Mouse (Mus musculus): ENCODE results near the gene Rnf135. TPM values are rescaled to one million over a fixed set of nuclear protein-coding genes. Genes with fewer than 3 reads are reported as not detected.
"Not testable (repeated sequence)": the region's sequence is repeated elsewhere in the genome, so short reads cannot be mapped to it uniquely, and the experiment has no call there.

Rnf135 gene
- polyA plus RNA-seq, 1 experiment from 2014 or later = 7.7 TPM

DNA sequence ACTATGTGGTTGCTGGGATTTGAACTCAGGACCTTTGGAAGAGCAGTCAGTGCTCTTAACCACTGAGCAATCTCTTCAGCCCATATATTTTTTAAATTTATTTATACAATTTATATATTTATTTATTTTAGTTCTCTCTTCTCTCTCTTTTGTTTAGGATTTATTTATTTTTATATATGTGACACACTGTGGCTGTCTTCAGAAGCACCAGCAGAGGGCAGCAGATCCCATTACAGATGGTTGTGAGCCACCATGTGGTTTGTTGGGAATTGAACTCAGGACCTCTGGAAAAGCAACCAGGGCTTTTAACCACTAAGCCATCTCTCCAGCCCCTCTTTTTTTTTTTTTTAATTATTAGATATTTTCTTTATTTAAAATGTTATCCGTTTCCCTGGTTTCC is 16.7 kb downstream of the Rnf135 start:
- peak; percentile 44 for DNase-seq (ENCODE audit: low spot score)

DNA sequence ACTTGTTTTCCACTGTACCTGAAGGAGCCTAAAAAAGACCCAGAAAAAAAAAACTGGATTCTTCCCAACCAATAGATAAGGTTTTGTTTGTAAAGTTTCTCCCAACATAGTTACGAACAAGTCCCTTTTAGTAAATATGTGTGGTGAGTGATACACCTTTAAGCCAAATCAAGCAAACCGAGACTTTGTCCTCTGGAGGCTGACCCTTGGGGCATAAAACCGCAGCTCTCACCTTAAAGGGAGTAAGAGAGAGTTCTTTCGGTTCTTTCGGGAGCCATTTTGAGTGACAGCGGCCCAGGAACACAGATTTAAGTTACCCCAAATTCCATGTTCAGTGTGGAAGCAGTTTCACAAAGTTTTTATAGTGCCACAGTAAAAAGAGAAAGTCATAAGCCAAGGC is 18.6 kb downstream of the Rnf135 start:
- no peak for DNase-seq (ENCODE audit: low spot score)

DNA sequence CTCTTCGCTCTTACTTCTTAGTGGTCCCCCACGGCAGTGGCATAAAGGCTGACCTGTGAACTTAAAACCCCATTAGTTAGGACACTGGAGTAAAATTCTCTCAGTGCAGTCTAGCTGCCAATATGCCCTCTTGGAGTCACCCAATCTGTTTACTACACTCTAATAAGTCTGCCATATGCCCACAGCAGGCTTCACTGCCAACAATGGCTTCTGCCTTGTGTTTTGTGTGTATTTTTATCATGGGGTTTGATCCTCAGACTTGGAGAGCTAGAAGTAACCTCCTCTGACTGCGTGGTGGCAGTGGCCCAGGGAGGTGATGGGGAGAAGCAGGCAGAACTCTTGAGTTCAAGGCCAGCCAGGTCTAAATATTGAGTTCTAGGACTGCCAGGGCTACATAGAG is 20.4 kb downstream of the Rnf135 start:
- DNase-seq (ENCODE audit: low spot score) = no peak

DNA sequence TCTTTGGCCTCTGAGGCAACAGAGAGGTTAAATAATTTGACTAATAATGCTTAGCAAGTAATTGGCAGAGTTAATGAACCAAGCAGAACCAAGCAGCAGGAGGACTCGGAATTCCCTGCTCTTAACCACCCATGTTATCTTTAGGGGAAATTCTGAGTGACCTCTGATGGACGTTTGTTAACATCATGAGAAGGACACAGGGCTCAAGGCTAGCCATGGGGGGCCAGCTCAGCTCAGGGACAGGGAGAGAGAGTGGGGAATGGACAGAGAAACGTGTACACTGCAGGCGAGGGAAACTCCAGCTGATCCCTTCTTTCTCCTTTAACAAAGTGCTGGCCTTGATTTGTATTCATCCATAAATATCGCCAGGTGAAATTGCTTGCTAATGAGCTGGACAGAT is 21.3 kb downstream of the Rnf135 start:
- no peak for DNase-seq (ENCODE audit: low spot score)

DNA sequence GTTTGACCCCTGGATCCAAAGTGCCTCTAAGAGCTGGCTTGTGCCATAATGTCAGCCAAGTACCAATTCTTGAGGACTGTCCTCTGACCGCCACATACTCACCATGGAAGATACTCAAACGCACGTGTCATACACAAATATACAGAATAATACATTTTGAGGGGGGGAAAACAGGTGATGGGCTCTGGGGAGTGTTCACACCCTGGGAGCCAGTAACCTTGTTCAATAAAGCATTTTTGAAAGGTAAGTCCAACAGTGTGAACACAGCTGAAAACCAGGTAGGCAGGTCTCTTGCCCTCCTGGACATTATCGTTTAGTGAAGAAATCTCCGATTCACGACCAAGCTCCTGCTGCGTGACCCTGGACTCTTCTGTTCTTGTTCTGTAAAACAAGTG is 24.8 kb downstream of the Rnf135 start:
- no peak for DNase-seq (ENCODE audit: low spot score)

DNA sequence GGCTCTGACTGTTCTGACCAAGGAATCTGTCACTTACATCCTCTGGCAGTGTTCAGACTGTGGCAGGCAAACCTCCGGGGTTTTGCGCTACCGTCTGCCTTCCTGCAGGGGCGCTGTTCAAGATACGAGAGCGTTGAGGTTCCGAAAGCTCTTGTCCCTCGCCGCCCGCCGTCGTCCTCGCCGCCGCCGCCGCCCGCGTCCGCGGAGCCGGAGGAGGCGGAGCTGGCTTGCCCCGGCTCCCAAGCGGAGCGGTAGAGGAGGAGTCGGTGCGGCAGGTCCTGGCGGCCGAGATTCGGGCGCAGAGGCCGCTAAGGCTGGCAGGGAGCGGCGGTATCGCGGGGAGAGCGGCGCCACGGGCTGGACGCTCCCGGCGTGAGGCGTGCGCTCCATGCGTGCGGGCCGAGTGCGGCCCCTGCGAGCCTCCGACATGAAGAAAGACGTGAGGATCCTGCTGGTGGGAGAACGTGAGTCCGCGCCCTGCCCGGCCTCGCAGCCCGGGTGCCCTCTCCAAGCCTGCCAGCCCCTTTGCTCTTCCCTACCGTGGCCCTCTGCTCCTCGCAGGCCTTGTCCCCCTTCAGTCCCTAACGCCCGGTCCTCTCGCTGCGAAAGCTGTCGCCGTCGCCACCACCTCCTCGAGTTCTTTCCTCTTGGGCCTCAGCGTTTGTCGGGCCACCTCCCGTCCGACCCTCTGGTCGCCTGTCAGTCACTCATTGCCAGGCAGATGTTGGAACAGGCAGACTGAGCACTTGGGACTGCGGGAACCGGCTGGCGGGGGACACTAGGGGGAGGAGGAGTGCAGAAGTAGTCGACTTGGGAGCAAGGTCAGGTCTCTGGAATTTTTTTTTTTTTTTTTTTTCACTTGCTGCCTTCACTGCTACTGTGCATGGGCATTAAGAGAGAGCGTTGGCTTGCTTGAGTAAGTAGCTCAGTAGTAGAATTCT is 25.5 kb downstream of the Rnf135 start, which contains the start of gene Rhot1:
Gene Rhot1, plus strand, starts transcription at position 160 of the 941 bp plus-strand sequence.
- DNase-seq (ENCODE audit: low spot score) = peak; percentile 96

DNA sequence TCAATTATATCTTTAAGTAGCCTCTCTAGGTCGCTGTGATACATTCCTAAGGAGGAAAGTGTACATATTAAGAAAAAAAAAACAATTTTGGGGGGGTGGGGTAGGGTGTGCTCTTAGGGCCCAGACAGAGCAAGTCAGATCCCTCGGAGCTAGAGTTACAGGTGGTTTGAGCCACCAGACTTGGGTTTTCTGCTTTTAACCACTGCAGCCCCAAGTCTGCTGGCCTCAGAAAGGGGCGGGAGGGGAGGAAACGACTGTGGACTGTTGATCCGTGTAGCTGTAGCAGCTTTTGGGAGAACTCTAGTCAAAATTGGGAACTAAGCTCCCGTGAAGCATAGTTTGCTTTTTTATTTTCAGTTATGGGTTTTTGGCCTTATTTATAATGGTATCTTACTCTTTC is 26.7 kb downstream of the Rnf135 start:
- no peak for DNase-seq (ENCODE audit: low spot score)

DNA sequence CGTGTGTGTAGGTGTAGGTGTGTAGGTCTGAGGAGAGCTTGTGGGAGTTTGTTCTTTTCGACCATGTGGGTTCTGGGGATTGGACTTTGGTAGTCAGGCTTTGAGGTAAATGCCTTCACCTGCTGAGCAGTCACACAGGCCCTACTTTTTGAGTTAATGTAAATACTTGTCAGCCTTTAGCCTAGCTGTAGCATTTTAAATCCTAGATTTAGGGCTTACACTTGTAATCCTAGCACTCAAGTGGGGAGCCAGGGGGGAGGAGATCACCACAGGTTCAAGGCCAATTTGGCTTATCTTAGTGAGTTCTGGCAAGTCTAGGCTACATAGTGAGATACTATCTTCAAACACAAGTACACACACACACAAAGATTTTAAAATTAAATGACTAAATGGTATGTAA is 28.6 kb downstream of the Rnf135 start:
- no peak for DNase-seq (ENCODE audit: low spot score)

DNA sequence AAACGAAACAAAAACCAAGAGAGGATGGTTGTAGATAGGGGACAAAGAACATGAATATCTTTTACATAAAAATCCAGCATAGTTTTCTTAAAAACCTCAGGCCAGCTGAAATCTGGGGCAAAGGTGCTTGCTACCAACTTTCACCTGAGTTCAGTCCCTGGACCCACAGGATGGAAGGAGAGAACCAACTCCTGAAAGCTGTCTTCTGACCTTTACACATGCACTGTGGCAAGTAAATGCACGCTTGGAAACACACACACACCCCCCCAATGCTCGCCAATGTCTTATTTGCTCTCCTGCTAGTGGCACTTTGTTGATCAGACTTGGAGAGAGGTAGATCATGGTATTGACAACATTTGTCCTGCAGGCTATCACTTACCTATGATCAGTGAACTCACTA is 31.6 kb downstream of the Rnf135 start:
- DNase-seq (ENCODE audit: low spot score) = no peak

DNA sequence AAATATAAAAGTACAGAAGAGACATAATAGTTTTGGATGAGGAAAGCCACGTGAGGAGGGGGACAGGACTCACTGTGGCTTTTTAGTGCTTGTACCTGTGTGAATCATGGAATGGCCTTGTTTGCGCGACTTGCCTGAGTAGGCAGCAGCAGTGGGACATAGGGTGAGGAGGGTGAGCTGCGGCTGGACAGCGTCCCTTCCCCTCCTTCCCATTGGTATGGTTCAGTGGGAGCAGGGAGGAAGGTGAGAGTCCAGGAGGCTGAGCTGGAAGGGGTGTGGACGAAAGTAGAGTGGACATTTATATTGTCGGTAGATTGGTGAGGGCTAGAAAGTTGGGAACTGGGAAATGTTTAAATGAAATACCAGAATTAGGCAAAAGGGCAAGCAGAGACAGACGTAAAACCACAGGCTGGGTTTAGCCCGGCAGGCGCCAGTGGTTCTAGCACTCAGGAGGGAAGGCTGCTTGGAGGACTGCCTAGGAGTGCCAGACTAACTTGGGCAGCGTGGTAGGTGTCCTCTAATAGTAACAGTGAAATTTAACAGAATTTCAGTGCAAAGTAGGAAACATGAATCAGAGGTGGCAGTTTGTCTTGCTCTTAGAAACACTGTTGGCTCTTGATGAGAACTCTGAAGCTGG is 35.1 kb downstream of the Rnf135 start:
- DNase-seq (ENCODE audit: low spot score) = no peak

DNA sequence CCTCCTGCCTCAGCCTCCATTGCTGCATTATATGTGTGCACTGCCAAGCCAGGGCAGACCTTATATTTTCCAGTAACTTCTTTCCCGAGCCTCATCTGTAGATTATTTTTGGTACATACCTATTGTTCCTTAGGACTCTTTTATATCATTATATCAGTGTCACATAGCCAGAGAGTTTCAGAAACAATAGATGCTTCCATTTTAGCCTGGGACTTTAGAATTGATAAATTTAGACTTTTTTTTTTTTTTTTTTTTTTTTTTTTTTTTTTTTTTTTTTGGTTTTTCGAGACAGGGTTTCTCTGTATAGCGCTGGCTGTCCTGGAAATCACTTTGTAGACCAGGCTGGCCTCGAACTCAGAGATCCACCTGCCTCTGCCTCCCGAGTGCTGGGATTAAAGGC is 46.4 kb downstream of the Rnf135 start:
- not testable (repeated sequence) for DNase-seq (ENCODE audit: low spot score)

DNA sequence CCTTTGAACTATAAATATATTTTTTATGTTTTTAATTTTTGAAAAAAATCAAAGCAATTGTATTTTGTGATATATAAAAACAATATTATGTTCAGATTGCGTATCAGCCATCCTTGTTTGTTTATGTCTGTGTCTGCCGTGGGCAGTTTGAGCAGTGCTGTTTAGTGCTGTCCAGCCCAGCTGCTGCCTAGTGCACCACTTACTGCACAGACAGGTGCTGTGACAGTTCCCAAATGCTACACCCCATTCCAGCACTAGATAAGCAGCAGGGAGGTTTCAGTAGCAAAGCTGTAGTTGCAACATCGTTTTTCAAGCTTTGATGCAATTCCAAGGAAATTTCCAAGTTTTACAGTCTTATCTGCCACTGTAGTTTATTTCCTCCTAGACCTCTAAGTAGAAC is 53.6 kb downstream of the Rnf135 start:
- no peak for DNase-seq (ENCODE audit: low spot score)

DNA sequence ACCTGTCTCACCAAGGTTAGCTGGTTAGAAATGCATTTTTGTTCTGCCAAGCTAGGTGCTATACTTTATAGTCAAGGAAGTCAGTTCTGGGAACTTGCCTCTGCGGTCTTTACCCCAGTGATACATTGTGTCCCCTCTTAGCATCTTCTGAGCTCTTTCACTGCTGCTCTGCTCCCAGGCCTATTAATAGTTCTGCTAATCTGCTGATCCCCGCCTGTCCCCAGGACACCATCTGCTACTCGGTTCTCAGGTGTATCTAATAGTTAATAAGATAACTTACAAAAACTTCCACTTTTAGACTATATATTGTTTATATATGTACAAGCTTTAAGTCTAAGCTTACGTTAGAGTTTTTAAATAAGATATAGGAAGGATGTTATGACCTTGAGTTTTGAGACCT is 54.7 kb downstream of the Rnf135 start:
- no peak for DNase-seq (ENCODE audit: low spot score)

DNA sequence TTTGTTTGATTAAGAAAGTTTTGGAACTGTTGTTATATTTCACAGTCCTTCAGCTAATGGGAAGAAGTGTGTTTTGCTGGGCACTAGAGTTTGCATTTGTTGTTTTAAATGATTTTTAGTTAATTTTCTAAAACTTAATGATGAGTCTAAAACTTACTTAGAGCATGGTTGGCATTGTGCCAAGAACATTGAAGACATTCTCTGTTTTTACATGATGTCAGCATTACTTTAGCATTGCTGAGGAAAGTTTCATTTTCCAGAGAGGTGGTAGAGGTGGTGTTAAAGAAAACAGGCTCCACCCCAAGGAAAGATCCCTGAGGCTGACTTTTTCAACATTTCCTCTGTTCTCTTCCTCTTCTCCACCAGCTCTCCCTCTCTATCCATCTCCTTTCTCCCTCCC is 63.4 kb downstream of the Rnf135 start:
- DNase-seq (ENCODE audit: low spot score) = no peak

DNA sequence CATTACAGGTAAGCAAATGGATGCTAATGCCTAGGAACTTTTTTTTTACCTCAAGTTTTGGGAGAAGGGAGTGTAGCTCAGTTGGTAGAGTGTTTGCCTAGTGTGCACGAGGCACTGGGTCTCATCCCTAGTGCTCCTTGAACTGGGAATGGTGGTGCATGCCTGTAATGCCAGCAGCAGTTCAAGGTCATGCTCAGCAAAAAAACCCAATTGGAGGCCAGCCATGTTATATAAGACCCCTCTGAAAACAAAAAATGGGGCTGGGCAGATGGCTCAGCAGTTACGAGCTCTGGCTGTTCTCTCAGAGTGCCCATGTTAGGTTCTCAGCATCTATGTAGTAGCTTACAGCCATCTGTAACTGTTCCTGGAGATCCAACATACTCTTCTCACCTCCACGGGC is 64.9 kb downstream of the Rnf135 start:
- DNase-seq (ENCODE audit: low spot score) = no peak

Other genes starting within 250 kb of the Rnf135 start
- gene Utp6, start 221.5 kb upstream of the Rnf135 start, polyA plus RNA-seq (2015; fragmentation: Nextera tagmentation; extraction: Ambion mirVana) = 58.3 and 60.7 TPM in 2 replicates
- 33.4 and 44.3 TPM in 2 replicates for gene Suz12, start 190.7 kb upstream of the Rnf135 start, polyA plus RNA-seq (2015; fragmentation: Nextera tagmentation; extraction: Ambion mirVana)
- gene Crlf3, start 102.9 kb upstream of the Rnf135 start, polyA plus RNA-seq (2015; fragmentation: Nextera tagmentation; extraction: Ambion mirVana) = 110 and 116 TPM in 2 replicates
- 14.9 and 15.7 TPM in 2 replicates for gene Atad5, start 94.5 kb upstream of the Rnf135 start, polyA plus RNA-seq (2015; fragmentation: Nextera tagmentation; extraction: Ambion mirVana)
- 39.2 and 41.0 TPM in 2 replicates for gene Tefm, start 41.7 kb upstream of the Rnf135 start, polyA plus RNA-seq (2015; fragmentation: Nextera tagmentation; extraction: Ambion mirVana)
- gene Adap2, start 29.7 kb upstream of the Rnf135 start, polyA plus RNA-seq (2015; fragmentation: Nextera tagmentation; extraction: Ambion mirVana) = 3.2 and 4.1 TPM in 2 replicates
- 40.3 and 42.8 TPM in 2 replicates for gene Rhot1, start 25.2 kb downstream of the Rnf135 start, polyA plus RNA-seq (2015; fragmentation: Nextera tagmentation; extraction: Ambion mirVana)
- gene Rhbdl3, start 117.1 kb downstream of the Rnf135 start, polyA plus RNA-seq (2015; fragmentation: Nextera tagmentation; extraction: Ambion mirVana) = 6.3 and 6.8 TPM in 2 replicates
- gene 5730455P16Rik, start 194.2 kb downstream of the Rnf135 start, polyA plus RNA-seq (2015; fragmentation: Nextera tagmentation; extraction: Ambion mirVana) = 12.6 and 18.0 TPM in 2 replicates
- 230 and 243 TPM in 2 replicates for gene Zfp207, start 199.4 kb downstream of the Rnf135 start, polyA plus RNA-seq (2015; fragmentation: Nextera tagmentation; extraction: Ambion mirVana)
- gene Psmd11, start 244.8 kb downstream of the Rnf135 start, polyA plus RNA-seq (2015; fragmentation: Nextera tagmentation; extraction: Ambion mirVana) = 261 and 287 TPM in 2 replicates